Mouse (Mus musculus): ENCODE measurements at regions not wholly inside any gene's neighbourhood (a gene's known extent, or its start where the extent isn't known, plus 50 kb on each side); places are given as distances from the start of the nearest gene placed in this dataset.

- no peak for TF ChIP-seq CTCF (IDR thresholded peaks at IDR 0.05; ENCODE audit: insufficient read depth, low read length)
- no peak for TF ChIP-seq POLR2A (IDR thresholded peaks at IDR 0.05; ENCODE audit: borderline replicate concordance, extremely low read depth, low read depth, low read length)
Observed at GRCm38 (mm10) chr2:160148516-160148915, 185.4 kb downstream of the Gm826 start.

Measured in lung, adult 2 months (tissue).